Comparison of ENCODE assay signal across 10 mouse cellular contexts in genomic region chr5:54098219-54098618, GRCm38 (mm10).
DNase-seq lines count a peak whose midpoint lies in the region; ATAC-seq lines count a peak whose summit lies in the region.
"Had no signal": no experiment of that assay in that cellular context is flagged by ENCODE, and none has a peak within 500 bp of the region (broad histone marks: within the 10 kb centered on the region; RNA-seq: fewer than 3 reads in every experiment).

No protein-coding gene starts in this region.

- peak overlapping the region; percentile 21; the same call in 1 of the 2 replicates for H3K4me2 ChIP-seq in heart, embryonic 16.5 days (ENCODE audit: low read depth, low read length)
- no peak overlapping the region for H3K4me2 ChIP-seq in hindbrain, embryonic 12.5 days (replicated peaks)
- no peak overlapping the region for H3K4me2 ChIP-seq in hindbrain, embryonic 14.5 days (replicated peaks)
- H3K4me2 ChIP-seq: embryonic facial prominence, embryonic 13.5 days had no signal

- H3K9ac ChIP-seq in heart, embryonic 16.5 days (ENCODE audit: low read length) = no peak overlapping the region
- no peak overlapping the region for H3K9ac ChIP-seq in hindbrain, embryonic 12.5 days
- H3K9ac ChIP-seq in hindbrain, embryonic 14.5 days = no peak overlapping the region
- H3K9ac ChIP-seq: embryonic facial prominence, embryonic 13.5 days had no signal

- DNase-seq in heart, postnatal 4 days = no peak
- peak; percentile 34 to 45 for DNase-seq in spleen, postnatal 36 days (ENCODE audit: low spot score in 2 of 2)
- DNase-seq in spleen, postnatal 10 days (ENCODE audit: low spot score in 2 of 2) = no peak
- no peak for DNase-seq in embryo, embryonic 9.5 days (ENCODE audit: extremely low spot score)
- no peak for DNase-seq in hindbrain, embryonic 14.5 days (ENCODE audit: low spot score)

- no peaks in the 10 kb centered on the region for H3K27me3 ChIP-seq in heart, embryonic 16.5 days (ENCODE audit: control insufficient read depth, insufficient read depth, low read length)
- H3K27me3 ChIP-seq in hindbrain, embryonic 12.5 days = no peaks in the 10 kb centered on the region
- H3K27me3 ChIP-seq in hindbrain, embryonic 14.5 days (ENCODE audit: control insufficient read depth, insufficient read depth, low read length) = no peaks in the 10 kb centered on the region
- H3K27me3 ChIP-seq: embryonic facial prominence, embryonic 13.5 days had no signal

- no peaks in the 10 kb centered on the region for H3K9me3 ChIP-seq in heart, embryonic 16.5 days (replicated peaks; ENCODE audit: control insufficient read depth, low read length)
- H3K9me3 ChIP-seq in hindbrain, embryonic 12.5 days (replicated peaks) = no peaks in the 10 kb centered on the region
- no peaks in the 10 kb centered on the region for H3K9me3 ChIP-seq in hindbrain, embryonic 14.5 days (ENCODE audit: control insufficient read depth, low read length)
- H3K9me3 ChIP-seq: embryonic facial prominence, embryonic 13.5 days; hindbrain, embryonic 10.5 days had no signal

- WGBS in heart, embryonic 16.5 days = 75% methylated on average over 6 of the region's 6 CpGs
- 85% methylated on average over 6 of the region's 6 CpGs for WGBS in hindbrain, embryonic 12.5 days
- 84% methylated on average over 6 of the region's 6 CpGs for WGBS in hindbrain, embryonic 14.5 days

- no peak for ATAC-seq in heart, embryonic 16.5 days (replicated peaks; ENCODE audit: extremely low read depth, insufficient read depth, low FRiP score)
- ATAC-seq in megakaryocyte progenitor cell, adult 5-6 weeks (replicated peaks; ENCODE audit: poor library complexity) = peak; percentile 47
- ATAC-seq in hindbrain, embryonic 12.5 days (ENCODE audit: low FRiP score) = no peak
- no peak for ATAC-seq in hindbrain, embryonic 14.5 days (ENCODE audit: low FRiP score)

- peaks cover 11% of the 10 kb centered on the region for H3K4me1 ChIP-seq in heart, embryonic 16.5 days (ENCODE audit: control insufficient read depth, insufficient read depth, low read length)
- H3K4me1 ChIP-seq in hindbrain, embryonic 12.5 days = peaks cover 10% of the 10 kb centered on the region; the same call in 1 of the 2 replicates
- peaks cover 6% of the 10 kb centered on the region; the same call in 1 of the 2 replicates for H3K4me1 ChIP-seq in hindbrain, embryonic 14.5 days (replicated peaks; ENCODE audit: control insufficient read depth, insufficient read depth, low read length)

- H3K36me3 ChIP-seq in heart, embryonic 16.5 days (ENCODE audit: control insufficient read depth, insufficient read depth) = no peaks in the 10 kb centered on the region
- no peaks in the 10 kb centered on the region for H3K36me3 ChIP-seq in hindbrain, embryonic 12.5 days
- H3K36me3 ChIP-seq in hindbrain, embryonic 14.5 days (replicated peaks; ENCODE audit: control insufficient read depth, insufficient read depth) = no peaks in the 10 kb centered on the region
- H3K36me3 ChIP-seq: embryonic facial prominence, embryonic 13.5 days had no signal

- H3K4me3 ChIP-seq in heart, embryonic 16.5 days (ENCODE audit: low read length) = no peak overlapping the region
- H3K4me3 ChIP-seq in hindbrain, embryonic 12.5 days = no peak overlapping the region
- no peak overlapping the region for H3K4me3 ChIP-seq in hindbrain, embryonic 14.5 days (replicated peaks; ENCODE audit: low read length)
- H3K4me3 ChIP-seq: embryonic facial prominence, embryonic 13.5 days; hindbrain, embryonic 10.5 days had no signal

- H3K27ac ChIP-seq in heart, embryonic 16.5 days (ENCODE audit: low read length) = no peak overlapping the region
- no peak overlapping the region for H3K27ac ChIP-seq in hindbrain, embryonic 12.5 days
- H3K27ac ChIP-seq in hindbrain, embryonic 14.5 days = no peak overlapping the region
- H3K27ac ChIP-seq: embryonic facial prominence, embryonic 13.5 days; hindbrain, embryonic 10.5 days had no signal

Comparison
In these comparisons a context has a peak if more than half of its experiments do, and no peak if none do; other contexts are left out.
1. DNase-seq: peak in spleen, postnatal 36 days (2 of 2); none in heart, postnatal 4 days (single experiment), spleen, postnatal 10 days (0 of 2), embryo, embryonic 9.5 days (single experiment) and hindbrain, embryonic 14.5 days (single experiment).